Mouse (Mus musculus) yolk sac, embryonic 10.5 days (tissue): Measurements from ENCODE around the gene Crygf.
"Not testable (repeated sequence)": the region's sequence is repeated elsewhere in the genome, so short reads cannot be mapped to it uniquely, and the experiment has no call there.

ENCODE experiments used
- DNase-seq: peaks from one replicate; pipeline ENCODE4 v3.0.0-alpha.2; 2017; ENCODE audit warnings: low spot score

Gene Crygf

DNA sequence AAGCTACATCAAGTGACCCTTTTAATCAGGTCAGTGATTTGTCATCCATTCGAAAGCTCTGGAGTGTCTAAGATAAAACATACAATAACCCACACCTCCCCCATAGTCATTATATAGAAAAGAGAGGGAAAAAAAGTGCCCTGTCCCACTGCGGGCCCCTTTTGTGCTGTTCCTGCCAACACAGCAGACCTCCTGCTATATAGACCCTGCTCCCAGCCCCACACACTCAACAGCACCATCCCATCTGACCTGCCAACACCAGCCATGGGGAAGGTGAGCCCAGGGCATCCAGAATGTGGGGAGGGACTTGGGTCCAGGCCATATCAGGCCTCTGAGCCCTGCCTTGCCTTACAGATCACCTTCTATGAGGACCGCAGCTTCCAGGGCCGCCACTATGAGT is at the start of gene Crygf:
Gene Crygf (plus strand): TSS at position 227 of the 400 bp plus-strand sequence.
- DNase-seq: no peak

DNA sequence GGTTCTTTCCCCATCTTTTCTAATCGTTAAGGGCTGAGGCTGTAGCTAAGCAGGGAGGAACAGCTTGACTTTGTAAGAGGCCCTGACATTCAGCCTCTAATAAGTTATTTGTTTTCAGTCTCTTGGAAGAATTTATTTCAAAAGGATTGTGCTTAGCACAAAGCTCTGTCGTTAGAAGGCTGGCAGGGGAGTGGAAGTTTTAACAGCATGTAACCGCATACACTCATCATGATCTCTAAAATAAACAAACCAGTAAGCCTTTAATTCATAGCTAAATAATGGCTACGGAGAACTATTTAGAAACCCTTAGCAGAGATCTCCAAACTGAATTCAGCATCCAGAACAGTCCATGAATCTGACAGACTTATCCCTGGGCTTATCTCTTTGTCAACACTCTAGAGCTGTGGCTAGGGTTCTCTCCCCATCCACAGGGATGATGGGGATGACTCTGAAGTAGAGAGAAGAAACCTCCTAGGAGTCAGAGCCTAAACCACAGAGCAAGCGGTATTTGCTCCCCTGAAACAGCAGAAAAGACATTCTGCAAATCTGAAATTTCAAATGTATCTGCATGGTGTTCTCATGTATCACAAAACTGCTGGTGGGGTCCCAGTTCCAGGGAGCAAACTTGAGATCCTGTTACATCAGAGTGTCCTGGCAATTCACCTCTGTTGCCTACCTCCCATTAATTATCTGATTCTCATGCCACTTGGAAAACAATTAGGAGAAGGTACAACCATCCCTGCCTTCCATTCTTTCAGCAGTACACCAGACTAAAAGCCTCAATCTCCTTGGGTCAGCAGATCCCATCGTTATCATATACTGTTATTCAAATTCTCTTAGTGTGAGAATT is 734 bp upstream of the Crygf start:
- no peak for DNase-seq

GRCm38 (mm10) chr1:65926696-65927095 is 376 bp downstream of the Crygf start:
- DNase-seq: not testable (repeated sequence)

GRCm38 (mm10) chr1:65930055-65930454 is 3.7 kb downstream of the Crygf start:
- DNase-seq: no peak

GRCm38 (mm10) chr1:65932091-65932812 is 5.9 kb downstream of the Crygf start:
- no peak for DNase-seq
